Mouse (Mus musculus) C2C12 (cell line): ENCODE measurements at regions not wholly inside any gene's neighbourhood (a gene's known extent, or its start where the extent isn't known, plus 50 kb on each side); places are given as distances from the start of the nearest gene placed in this dataset.
A peak's percentile ranks its signal among the peaks of the same experiment; 100 is the strongest.

ENCODE experiments used
- H3K27me3 ChIP-seq: one replicate; pipeline ENCODE4 v1.6.1; 2011; ENCODE audit not compliant: control insufficient read depth, insufficient read depth, insufficient read length
- H3K36me3 ChIP-seq: one replicate; pipeline ENCODE4 v1.6.1; 2011; ENCODE audit not compliant: control insufficient read depth, insufficient read depth
- H3K4me3 ChIP-seq: one replicate; pipeline ENCODE4 v1.5.1; 2011; ENCODE audit warnings: mild to moderate bottlenecking, control low read depth; ENCODE audit not compliant: poor library complexity, insufficient read depth, severe bottlenecking
- H3K79me2 ChIP-seq: one replicate; pipeline ENCODE4 v1.6.1; 2011; ENCODE audit not compliant: control insufficient read depth, insufficient read depth
- H3K79me3 ChIP-seq: one replicate; pipeline ENCODE4 v1.6.1; 2011; ENCODE audit warnings: low read depth, control low read depth
- H3ac ChIP-seq: one replicate; pipeline ENCODE3; 2011; ENCODE audit warnings: low read depth; ENCODE audit not compliant: control insufficient read depth, insufficient read length
- CEBPB ChIP-seq: IDR thresholded peaks from one replicate; pipeline ENCODE4 v1.6.1; 2011; ENCODE audit warnings: low read depth, mild to moderate bottlenecking, control low read depth, moderate library complexity
- CTCF ChIP-seq: IDR thresholded peaks from one replicate; pipeline ENCODE4 v1.5.1; 2011; ENCODE audit not compliant: control insufficient read depth, insufficient read depth, insufficient read length
- FOSL1 ChIP-seq: IDR thresholded peaks from one replicate; pipeline ENCODE4 v1.8.0; 2011; ENCODE audit warnings: mild to moderate bottlenecking, low read length; ENCODE audit not compliant: poor library complexity, insufficient read depth, severe bottlenecking
- MAX ChIP-seq: IDR thresholded peaks from one replicate; pipeline ENCODE4 v1.6.1; 2011; ENCODE audit warnings: mild to moderate bottlenecking, control low read depth
- MYOD1 ChIP-seq: IDR thresholded peaks from one replicate; pipeline ENCODE4 v1.6.1; 2011; ENCODE audit warnings: low read depth; ENCODE audit not compliant: control insufficient read depth, insufficient read length
- MYOG ChIP-seq: IDR thresholded peaks from one replicate; pipeline ENCODE4 v1.6.1; 2011; ENCODE audit not compliant: control insufficient read depth, insufficient read length; ENCODE audit errors: extremely low read depth
- USF1 ChIP-seq: IDR thresholded peaks from one replicate; pipeline ENCODE4 v1.6.1; 2011; ENCODE audit warnings: low read depth, mild to moderate bottlenecking, control low read depth, moderate library complexity

DNA sequence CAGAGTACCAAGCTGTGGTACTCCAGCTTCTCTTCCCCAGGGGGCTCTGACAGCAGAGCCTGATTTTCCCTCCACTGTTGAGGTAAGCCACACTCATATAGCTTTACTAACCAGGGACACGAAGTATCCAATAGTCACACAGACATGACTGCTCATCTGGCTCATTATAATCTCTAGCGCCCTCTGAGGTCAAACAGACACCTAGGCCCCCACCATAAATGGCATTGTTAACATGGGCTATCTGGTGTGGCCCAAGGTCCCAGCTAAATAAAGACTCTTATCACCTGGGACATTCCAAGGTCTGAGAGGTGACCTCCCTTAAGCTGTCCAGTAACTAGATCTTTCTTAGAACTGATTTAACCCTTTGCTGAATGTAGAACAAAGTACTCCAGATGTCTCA, 70.7 kb upstream of the Foxa2 start:
- H3K79me3 ChIP-seq, result no peaks in the 10 kb centered on the region
- no peak overlapping the region for H3ac ChIP-seq
- no peaks in the 10 kb centered on the region for H3K36me3 ChIP-seq
- no peaks in the 10 kb centered on the region for H3K27me3 ChIP-seq
- TF ChIP-seq CEBPB, result no peak
- TF ChIP-seq USF1, result no peak
- no peak for TF ChIP-seq MAX
- no peak for TF ChIP-seq FOSL1
- TF ChIP-seq MYOG, result no peak
- no peak for TF ChIP-seq CTCF
- no peak for TF ChIP-seq MYOD1
- no peak overlapping the region for H3K4me3 ChIP-seq
- H3K79me2 ChIP-seq, result no peaks in the 10 kb centered on the region

DNA sequence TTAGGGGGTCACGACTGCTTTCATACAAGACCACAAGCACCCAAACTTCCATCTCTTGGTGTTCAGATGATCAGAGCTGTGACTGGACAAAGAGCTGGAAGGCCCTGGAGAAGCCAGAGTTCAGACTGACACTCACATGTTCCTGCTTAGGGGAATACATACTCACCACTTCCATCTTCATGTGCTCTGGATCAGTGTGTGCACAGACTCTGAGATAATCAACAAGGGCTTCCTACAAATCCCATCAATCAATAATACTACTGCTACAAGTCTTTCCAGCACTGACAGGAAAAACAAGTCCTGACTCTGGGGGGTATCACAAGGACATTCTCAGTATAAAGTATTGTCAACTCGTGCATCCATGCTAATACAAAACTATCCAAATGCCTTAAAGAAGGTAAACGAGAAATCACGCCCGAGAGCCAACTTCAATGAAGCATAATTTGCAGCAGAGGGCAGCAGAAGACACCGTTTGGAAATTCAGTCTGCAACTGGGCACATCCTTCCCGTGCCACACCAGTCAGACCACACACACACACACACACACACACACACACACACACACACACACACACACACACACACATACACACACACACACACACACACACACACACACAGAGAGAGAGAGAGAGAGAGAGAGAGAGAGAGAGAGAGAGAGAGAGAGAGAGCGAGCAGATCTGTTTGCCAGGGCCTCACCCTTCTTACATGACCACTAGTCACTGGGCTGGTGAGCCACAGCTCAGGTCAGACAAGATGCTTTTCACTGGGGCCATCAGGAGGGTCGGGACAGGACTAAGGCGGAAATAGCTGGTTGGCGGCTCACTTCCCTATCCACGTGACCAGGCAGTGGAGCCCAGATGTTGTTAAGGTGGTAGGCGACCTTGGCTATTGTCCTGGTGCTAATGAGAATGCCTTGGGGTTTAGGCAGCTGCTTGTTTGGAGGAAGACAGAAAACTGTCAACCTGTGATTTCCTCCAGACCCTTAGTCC, 75.4 kb upstream of the Foxa2 start:
- Histone ChIP-seq H3K79me2 (no peaks in the 10 kb centered on the region), H3K27me3 (no peaks in the 10 kb centered on the region), H3K79me3 (no peaks in the 10 kb centered on the region), H3ac (no peak overlapping the region), H3K36me3 (no peaks in the 10 kb centered on the region), H3K4me3 (no peak overlapping the region)
- TF ChIP-seq CEBPB, result no peak
- TF ChIP-seq CTCF, result no peak
- TF ChIP-seq MYOG, result no peak
- no peak for TF ChIP-seq USF1
- TF ChIP-seq MAX, result no peak
- TF ChIP-seq MYOD1, result no peak
- TF ChIP-seq FOSL1, result no peak

DNA sequence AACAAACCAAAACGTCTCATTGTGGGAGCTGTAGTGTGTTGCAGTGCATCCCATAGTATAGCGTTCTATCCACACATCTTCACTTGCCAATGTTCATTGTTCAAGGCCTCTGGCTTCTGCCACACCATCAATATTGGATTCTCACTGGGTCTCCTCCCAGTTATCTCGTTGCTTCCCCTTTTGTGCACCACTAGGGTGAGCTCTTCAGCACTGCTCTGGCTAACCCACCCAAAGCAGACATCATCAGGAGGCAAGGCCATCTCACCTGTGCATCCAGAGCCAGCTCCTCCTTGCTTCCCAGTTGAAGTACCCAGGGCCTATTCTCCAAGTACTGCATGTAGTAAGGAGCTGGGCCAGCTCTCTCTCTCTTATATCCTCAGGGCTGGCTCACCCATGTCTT, 77.0 kb upstream of the Foxa2 start:
- no peak overlapping the region for H3ac ChIP-seq

DNA sequence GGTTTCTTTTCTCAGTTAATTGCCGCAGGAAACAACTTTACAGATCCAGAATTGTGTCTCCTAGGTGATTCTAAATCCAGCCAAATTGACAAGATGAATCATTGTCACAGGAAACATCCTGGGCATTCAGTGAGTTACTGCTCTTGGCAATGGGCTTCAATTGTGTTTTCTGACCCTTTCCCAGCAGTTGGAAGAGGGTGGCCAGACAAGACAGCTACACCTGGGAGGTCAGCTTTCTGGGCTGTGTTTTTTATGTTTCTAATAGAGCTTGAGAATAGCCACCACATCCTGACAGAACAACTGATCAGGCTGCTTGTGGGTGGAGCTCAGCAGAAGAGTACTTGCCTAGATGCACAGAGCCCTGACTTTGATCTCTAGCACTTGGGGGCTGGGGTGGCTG, 87.0 kb upstream of the Foxa2 start:
- Histone ChIP-seq H3K79me3 (no peaks in the 10 kb centered on the region), H3K27me3 (no peaks in the 10 kb centered on the region), H3K36me3 (no peaks in the 10 kb centered on the region), H3ac (no peak overlapping the region), H3K4me3 (no peak overlapping the region), H3K79me2 (no peaks in the 10 kb centered on the region)
- no peak for TF ChIP-seq CTCF
- TF ChIP-seq CEBPB, result no peak
- no peak for TF ChIP-seq MYOD1
- TF ChIP-seq USF1, result no peak
- no peak for TF ChIP-seq FOSL1
- no peak for TF ChIP-seq MYOG
- TF ChIP-seq MAX, result no peak

More for the DNA sequence above, 77.0 kb upstream of the Foxa2 start:
- no peaks in the 10 kb centered on the region for H3K36me3 ChIP-seq
- TF ChIP-seq CTCF (no peak), CEBPB (no peak), MYOD1 (no peak), MAX (no peak), FOSL1 (no peak), USF1 (no peak), MYOG (no peak)
- no peaks in the 10 kb centered on the region for H3K27me3 ChIP-seq
- no peak overlapping the region for H3K4me3 ChIP-seq
- H3K79me3 ChIP-seq, result no peaks in the 10 kb centered on the region
- no peaks in the 10 kb centered on the region for H3K79me2 ChIP-seq

DNA sequence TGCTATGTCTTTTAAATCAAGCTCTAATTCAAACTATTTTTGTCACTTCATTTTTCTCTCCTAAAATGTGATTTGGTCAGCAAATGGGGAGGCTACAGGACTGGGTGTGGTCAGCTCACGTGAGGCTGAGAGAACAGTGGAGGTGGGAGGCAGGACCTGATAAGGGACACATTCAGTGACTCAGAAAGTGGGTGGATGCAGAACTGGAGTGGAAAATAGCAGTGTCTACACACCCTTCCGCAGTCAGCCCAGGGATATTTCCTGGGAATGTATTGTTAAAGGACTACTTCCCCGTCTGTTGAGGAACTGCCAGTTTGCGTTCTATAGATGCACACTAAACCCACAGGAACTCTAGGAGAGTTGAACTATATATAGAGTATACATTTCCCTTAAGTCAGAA, 95.2 kb upstream of the Foxa2 start:
- Histone ChIP-seq H3K79me3 (no peaks in the 10 kb centered on the region), H3K4me3 (no peak overlapping the region), H3K79me2 (no peaks in the 10 kb centered on the region), H3K27me3 (no peaks in the 10 kb centered on the region), H3ac (no peak overlapping the region), H3K36me3 (no peaks in the 10 kb centered on the region)
- TF ChIP-seq CTCF, result no peak
- no peak for TF ChIP-seq MYOG
- TF ChIP-seq MAX, result no peak
- peak; percentile 12 for TF ChIP-seq USF1
- TF ChIP-seq MYOD1, result no peak
